Comparison of ENCODE assay signal across 8 mouse cellular contexts in genomic region chr17:26933419-26933818, GRCm38 (mm10). TPM values are rescaled to one million over a fixed set of nuclear protein-coding genes. Genes with fewer than 3 reads are reported as not detected.
DNase-seq lines count a peak whose midpoint lies in the region; ATAC-seq and TF ChIP-seq lines count a peak whose summit lies in the region.

No protein-coding gene starts in this region.

- TF ChIP-seq CTCF in lung, adult 2 months (IDR thresholded peaks at IDR 0.05; ENCODE audit: insufficient read depth, low read length): no peak

- peak overlapping the region; percentile 74 for H3K9ac ChIP-seq in embryonic facial prominence, embryonic 15.5 days
- H3K9ac ChIP-seq in limb, embryonic 11.5 days (ENCODE audit: low read length): peak overlapping the region; percentile 72
- peak overlapping the region; percentile 77 for H3K9ac ChIP-seq in neural tube, embryonic 12.5 days

- H3K9me3 ChIP-seq in embryonic facial prominence, embryonic 15.5 days (replicated peaks): no peaks in the 10 kb centered on the region
- no peaks in the 10 kb centered on the region for H3K9me3 ChIP-seq in limb, embryonic 11.5 days (ENCODE audit: control insufficient read depth, low read length)
- no peaks in the 10 kb centered on the region for H3K9me3 ChIP-seq in neural tube, embryonic 12.5 days

- 4% methylated on average over 13 of the region's 13 CpGs for WGBS in lung, adult 2 months
- WGBS in embryonic facial prominence, embryonic 15.5 days: 6% methylated on average over 13 of the region's 13 CpGs
- 7% methylated on average over 13 of the region's 13 CpGs for WGBS in limb, embryonic 11.5 days
- WGBS in neural tube, embryonic 12.5 days: 15% methylated on average over 13 of the region's 13 CpGs

- H3K4me1 ChIP-seq in lung, adult 2 months (ENCODE audit: control insufficient read depth, insufficient read depth, low read length): peaks cover 9% of the 10 kb centered on the region
- H3K4me1 ChIP-seq in embryonic facial prominence, embryonic 15.5 days: peaks cover 37% of the 10 kb centered on the region
- peaks cover 12% of the 10 kb centered on the region for H3K4me1 ChIP-seq in limb, embryonic 11.5 days (ENCODE audit: control insufficient read depth, insufficient read depth, low read length)
- H3K4me1 ChIP-seq in neural tube, embryonic 12.5 days: peaks cover 24% of the 10 kb centered on the region

- no peak for DNase-seq in lung, adult 2 months
- DNase-seq in lung, postnatal 4 days: no peak
- no peak for DNase-seq in limb, embryonic 11.5 days (ENCODE audit: low spot score)
- no peak for DNase-seq in embryo, embryonic 9.5 days (ENCODE audit: extremely low spot score)
- DNase-seq in urinary bladder, postnatal 36 days (ENCODE audit: low spot score in 2 of 2): no peak
- DNase-seq in embryo, embryonic 10 days (ENCODE audit: low spot score): no peak

- TF ChIP-seq POLR2A in lung, adult 2 months (IDR thresholded peaks at IDR 0.05; ENCODE audit: borderline replicate concordance, extremely low read depth, low read depth, low read length): no peak

- H3K36me3 ChIP-seq in embryonic facial prominence, embryonic 15.5 days: peaks cover 50% of the 10 kb centered on the region
- H3K36me3 ChIP-seq in limb, embryonic 11.5 days (ENCODE audit: control insufficient read depth, insufficient read depth, low read length): peaks cover 4% of the 10 kb centered on the region; the same call in 1 of the 2 replicates
- H3K36me3 ChIP-seq in neural tube, embryonic 12.5 days: peaks cover 34% of the 10 kb centered on the region

- H3K4me2 ChIP-seq in embryonic facial prominence, embryonic 15.5 days (replicated peaks): peak overlapping the region; percentile 77
- H3K4me2 ChIP-seq in limb, embryonic 11.5 days (ENCODE audit: low read depth, severe bottlenecking): peak overlapping the region; percentile 94
- peak overlapping the region; percentile 91 for H3K4me2 ChIP-seq in neural tube, embryonic 12.5 days (replicated peaks)

- ATAC-seq in embryonic facial prominence, embryonic 15.5 days (ENCODE audit: insufficient number of reproducible peaks, low FRiP score, low TSS enrichment, low read depth): peak; percentile 1; the same call in 1 of the 2 replicates
- peak; percentile 44; the same call in 1 of the 2 replicates for ATAC-seq in limb, embryonic 11.5 days (ENCODE audit: insufficient number of reproducible peaks, low FRiP score, low TSS enrichment, low read depth)
- peak; percentile 26 for ATAC-seq in neural tube, embryonic 12.5 days (ENCODE audit: low FRiP score, low read depth)

- no peaks in the 10 kb centered on the region for H3K27me3 ChIP-seq in embryonic facial prominence, embryonic 15.5 days
- no peaks in the 10 kb centered on the region for H3K27me3 ChIP-seq in limb, embryonic 11.5 days (ENCODE audit: control insufficient read depth, insufficient read depth, low read length)
- no peaks in the 10 kb centered on the region for H3K27me3 ChIP-seq in neural tube, embryonic 12.5 days (replicated peaks)

- peak overlapping the region; percentile 92 for H3K27ac ChIP-seq in embryonic facial prominence, embryonic 15.5 days (replicated peaks)
- H3K27ac ChIP-seq in limb, embryonic 11.5 days (replicated peaks; ENCODE audit: low read depth, low read length): peak overlapping the region; percentile 73; the same call in 1 of the 2 replicates
- peak overlapping the region; percentile 59; the same call in 1 of the 2 replicates for H3K27ac ChIP-seq in neural tube, embryonic 12.5 days

- peak overlapping the region; percentile 69 for H3K4me3 ChIP-seq in lung, adult 2 months (replicated peaks; ENCODE audit: extremely low read depth, low read depth, low read length)
- H3K4me3 ChIP-seq in embryonic facial prominence, embryonic 15.5 days (replicated peaks): peak overlapping the region; percentile 66
- peak overlapping the region; percentile 65 for H3K4me3 ChIP-seq in limb, embryonic 11.5 days (ENCODE audit: low read depth, low read length)
- H3K4me3 ChIP-seq in neural tube, embryonic 12.5 days: peak overlapping the region; percentile 66

RNA-seq across cellular contexts. Expression of gene Phf1, which starts 0.6 kb away (rescaled TPM):
- polyA plus RNA-seq in lung, adult 2 months (2012; rRNA removed): 101 and 114 TPM in 2 replicates
- 13.6 and 17.4 TPM in 2 replicates for polyA plus RNA-seq in embryonic facial prominence, embryonic 15.5 days (2015; fragmentation: Nextera tagmentation; extraction: Ambion mirVana)
- polyA plus RNA-seq in limb, embryonic 11.5 days (2014; fragmentation: Nextera tagmentation; extraction: Ambion mirVana): 4.7 and 5.0 TPM in 2 replicates
- 14.5 and 15.9 TPM in 2 replicates for polyA plus RNA-seq in neural tube, embryonic 12.5 days (2016; fragmentation: Nextera tagmentation; extraction: Ambion mirVana)

RNA-seq across cellular contexts. Expression of gene Cuta, which starts 6.0 kb away (rescaled TPM):
- 129 and 145 TPM in 2 replicates for polyA plus RNA-seq in lung, adult 2 months (2012; rRNA removed)
- polyA plus RNA-seq in embryonic facial prominence, embryonic 15.5 days (2015; fragmentation: Nextera tagmentation; extraction: Ambion mirVana): 172 and 180 TPM in 2 replicates
- polyA plus RNA-seq in limb, embryonic 11.5 days (2014; fragmentation: Nextera tagmentation; extraction: Ambion mirVana): 164 and 170 TPM in 2 replicates
- polyA plus RNA-seq in neural tube, embryonic 12.5 days (2016; fragmentation: Nextera tagmentation; extraction: Ambion mirVana): 151 and 153 TPM in 2 replicates

RNA-seq across cellular contexts. Expression of gene Syngap1, which starts 7.6 kb away (rescaled TPM):
- polyA plus RNA-seq in lung, adult 2 months (2012; rRNA removed): 31.3 and 32.8 TPM in 2 replicates
- 2.2 and 3.2 TPM in 2 replicates for polyA plus RNA-seq in embryonic facial prominence, embryonic 15.5 days (2015; fragmentation: Nextera tagmentation; extraction: Ambion mirVana)
- 3.1 and 3.5 TPM in 2 replicates for polyA plus RNA-seq in limb, embryonic 11.5 days (2014; fragmentation: Nextera tagmentation; extraction: Ambion mirVana)
- polyA plus RNA-seq in neural tube, embryonic 12.5 days (2016; fragmentation: Nextera tagmentation; extraction: Ambion mirVana): 2.6 and 3.5 TPM in 2 replicates

RNA-seq across cellular contexts. Expression of gene Kifc5b, which starts 16.5 kb away (rescaled TPM):
- polyA plus RNA-seq in lung, adult 2 months (2012; rRNA removed): 1.5 and 1.8 TPM in 2 replicates
- polyA plus RNA-seq in embryonic facial prominence, embryonic 15.5 days (2015; fragmentation: Nextera tagmentation; extraction: Ambion mirVana): 6.5 and 7.4 TPM in 2 replicates
- 7.3 and 9.8 TPM in 2 replicates for polyA plus RNA-seq in limb, embryonic 11.5 days (2014; fragmentation: Nextera tagmentation; extraction: Ambion mirVana)
- polyA plus RNA-seq in neural tube, embryonic 12.5 days (2016; fragmentation: Nextera tagmentation; extraction: Ambion mirVana): 6.0 and 7.0 TPM in 2 replicates

RNA-seq across cellular contexts. Expression of gene Zbtb9, which starts 39.5 kb away (rescaled TPM):
- 14.1 and 14.5 TPM in 2 replicates for polyA plus RNA-seq in lung, adult 2 months (2012; rRNA removed)
- 13.8 and 15.6 TPM in 2 replicates for polyA plus RNA-seq in embryonic facial prominence, embryonic 15.5 days (2015; fragmentation: Nextera tagmentation; extraction: Ambion mirVana)
- polyA plus RNA-seq in limb, embryonic 11.5 days (2014; fragmentation: Nextera tagmentation; extraction: Ambion mirVana): 11.5 and 14.0 TPM in 2 replicates
- 17.6 and 19.4 TPM in 2 replicates for polyA plus RNA-seq in neural tube, embryonic 12.5 days (2016; fragmentation: Nextera tagmentation; extraction: Ambion mirVana)
